Mouse (Mus musculus): Measurements from ENCODE around the gene Adgrv1.

- TF ChIP-seq CTCF (IDR thresholded peaks at IDR 0.05; ENCODE audit: borderline replicate concordance, extremely low read depth, insufficient read depth, insufficient read length) (no peak), POLR2A (IDR thresholded peaks at IDR 0.05; ENCODE audit: borderline replicate concordance, extremely low read depth, insufficient read depth, insufficient read length, poor library complexity, severe bottlenecking) (no peak)
Measured at GRCm38 (mm10) chr13:81642491-81643149, 9.7 kb upstream of the Adgrv1 start.
